Mouse (Mus musculus): ENCODE measurements around the gene 0610040J01Rik.
"Not testable (repeated sequence)": the region's sequence is repeated elsewhere in the genome, so short reads cannot be mapped to it uniquely, and the experiment has no call there.

The 0610040J01Rik gene

DNA sequence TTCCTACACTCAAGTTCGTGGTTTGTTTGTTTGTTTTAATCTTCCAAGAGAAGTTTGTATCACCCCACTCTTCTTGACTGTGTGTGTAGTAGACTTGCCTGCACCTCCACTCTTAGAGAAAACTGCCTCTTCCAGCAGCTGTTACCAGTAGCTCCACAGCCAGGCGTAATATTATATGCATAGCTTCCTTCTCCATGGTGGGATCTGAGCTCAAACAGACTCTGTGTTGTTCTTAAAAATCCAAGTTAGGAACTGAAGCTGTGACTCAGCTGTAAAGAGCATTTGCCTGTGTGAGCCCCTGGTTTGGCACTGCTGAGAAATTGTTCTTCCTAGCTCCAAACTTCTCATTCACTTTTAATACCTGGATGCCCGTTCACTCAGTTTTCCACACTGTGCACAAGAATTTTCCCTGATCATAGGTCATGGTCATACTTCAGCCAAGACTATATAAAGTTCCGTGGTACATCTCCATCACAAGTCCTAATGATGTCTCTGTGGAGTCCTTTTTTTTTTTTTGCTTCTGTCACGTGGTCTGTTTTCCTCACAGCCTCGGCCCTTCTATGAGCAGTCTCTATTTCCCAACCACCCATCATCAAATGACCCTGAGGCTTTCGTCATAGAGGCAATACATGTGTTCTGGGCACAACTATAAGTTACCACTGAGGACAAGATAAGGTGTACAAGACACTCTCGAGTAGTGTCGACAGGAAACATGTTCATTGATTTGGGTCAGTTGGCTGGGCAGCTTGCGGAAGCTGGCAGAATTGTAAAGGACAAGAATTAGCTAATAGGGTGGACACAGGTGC lies 16.4 kb downstream of the 0610040J01Rik start:
- no peak for DNase-seq (ENCODE audit: low spot score)

DNA sequence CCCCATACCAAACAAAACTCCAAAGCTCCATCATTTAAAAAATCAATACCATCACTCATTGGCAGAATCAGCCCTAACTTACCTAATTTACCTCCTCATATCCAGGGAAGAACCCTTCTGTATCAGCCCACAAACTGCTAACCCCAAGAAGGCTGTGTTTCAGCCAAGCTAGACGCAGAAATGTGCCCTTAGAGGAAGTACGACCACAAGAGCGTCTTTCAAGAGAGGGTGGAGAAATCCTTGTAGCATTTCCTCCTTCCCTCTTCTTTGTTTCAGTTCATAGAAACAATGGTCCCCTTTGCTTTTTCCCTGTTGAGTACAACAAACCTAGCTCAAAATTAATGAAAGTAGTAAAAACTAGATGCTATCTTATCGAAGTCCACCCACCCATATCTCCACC lies 18.9 kb downstream of the 0610040J01Rik start:
- DNase-seq (ENCODE audit: low spot score) = no peak

DNA sequence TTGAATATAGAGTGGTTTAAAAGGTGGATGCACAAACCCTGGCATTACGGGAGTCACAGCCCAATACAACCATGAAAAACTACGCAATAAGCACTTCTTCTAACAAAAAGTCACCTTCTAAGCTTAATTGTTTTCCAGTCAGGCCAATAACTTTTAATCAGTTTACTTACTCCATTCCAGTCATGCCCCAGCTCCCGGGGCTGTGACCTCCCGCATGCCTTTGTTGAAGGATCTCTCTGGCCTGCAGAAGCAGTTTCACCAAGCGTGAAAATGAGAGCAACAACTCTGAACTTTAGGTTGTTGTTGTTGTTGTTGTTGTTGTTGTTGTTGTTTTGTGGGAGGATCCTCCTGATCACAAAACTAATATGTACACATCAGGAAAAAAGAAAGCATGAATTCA lies 21.8 kb downstream of the 0610040J01Rik start:
- DNase-seq (ENCODE audit: low spot score) = no peak

DNA sequence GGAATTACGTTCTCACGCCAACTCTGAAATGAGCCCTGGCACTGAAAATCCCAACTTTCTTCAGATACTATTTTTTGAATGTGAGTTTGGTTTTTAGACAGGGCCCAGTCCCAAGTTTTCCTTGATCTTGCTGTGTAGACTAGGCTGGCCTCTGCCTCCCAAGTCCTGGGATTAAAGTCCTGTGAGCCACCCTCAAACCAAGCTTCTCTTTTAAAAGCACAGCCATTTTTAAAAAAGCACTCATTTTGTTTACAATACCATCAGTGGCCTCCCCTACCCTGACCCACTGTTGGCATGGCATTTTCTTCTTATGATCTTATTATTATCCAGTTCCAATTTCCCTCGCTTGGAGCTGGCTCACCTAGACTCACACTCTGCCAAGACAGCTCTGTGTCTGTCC lies 22.3 kb downstream of the 0610040J01Rik start:
- DNase-seq (ENCODE audit: low spot score) = no peak

DNA sequence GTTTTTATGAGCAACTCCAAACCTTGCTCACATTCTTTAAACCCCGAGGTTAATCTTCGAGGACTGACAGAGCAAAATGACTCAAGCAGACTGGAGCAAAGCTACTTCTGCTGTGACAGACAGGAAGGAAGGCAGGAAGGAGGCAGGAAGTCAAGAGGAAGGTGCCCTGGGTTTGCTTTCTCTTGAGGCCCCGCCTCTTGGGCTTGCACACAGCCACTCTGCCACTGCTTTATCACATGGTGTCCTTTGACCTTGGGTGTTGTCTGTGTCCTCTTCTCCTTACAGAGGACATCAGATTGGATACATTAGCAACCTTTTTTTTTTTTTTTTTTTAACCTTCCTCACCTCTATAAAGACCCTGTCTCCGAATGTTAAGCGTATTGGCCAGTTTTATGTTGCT lies 25.0 kb downstream of the 0610040J01Rik start:
- no peak for DNase-seq (ENCODE audit: low spot score)

DNA sequence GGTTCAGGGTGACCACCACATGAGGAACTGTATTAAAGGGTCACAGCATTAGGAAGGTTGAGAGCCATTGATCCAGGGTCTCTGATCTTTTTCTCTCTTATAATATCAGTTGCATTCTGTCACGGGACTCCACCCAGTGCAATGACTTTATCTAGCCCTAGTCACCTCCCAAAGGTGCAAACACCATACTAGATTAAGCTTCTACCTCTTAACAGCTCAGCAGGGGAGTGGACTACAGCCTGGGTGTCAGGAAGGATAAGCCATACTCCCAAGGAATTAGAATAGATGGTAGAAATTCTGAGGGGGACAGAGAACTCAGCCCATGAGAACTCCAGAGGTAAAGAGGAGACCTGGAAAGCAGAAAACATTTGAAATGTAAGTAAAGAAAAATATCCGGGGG lies 25.7 kb downstream of the 0610040J01Rik start:
- DNase-seq (ENCODE audit: low spot score) = no peak

DNA sequence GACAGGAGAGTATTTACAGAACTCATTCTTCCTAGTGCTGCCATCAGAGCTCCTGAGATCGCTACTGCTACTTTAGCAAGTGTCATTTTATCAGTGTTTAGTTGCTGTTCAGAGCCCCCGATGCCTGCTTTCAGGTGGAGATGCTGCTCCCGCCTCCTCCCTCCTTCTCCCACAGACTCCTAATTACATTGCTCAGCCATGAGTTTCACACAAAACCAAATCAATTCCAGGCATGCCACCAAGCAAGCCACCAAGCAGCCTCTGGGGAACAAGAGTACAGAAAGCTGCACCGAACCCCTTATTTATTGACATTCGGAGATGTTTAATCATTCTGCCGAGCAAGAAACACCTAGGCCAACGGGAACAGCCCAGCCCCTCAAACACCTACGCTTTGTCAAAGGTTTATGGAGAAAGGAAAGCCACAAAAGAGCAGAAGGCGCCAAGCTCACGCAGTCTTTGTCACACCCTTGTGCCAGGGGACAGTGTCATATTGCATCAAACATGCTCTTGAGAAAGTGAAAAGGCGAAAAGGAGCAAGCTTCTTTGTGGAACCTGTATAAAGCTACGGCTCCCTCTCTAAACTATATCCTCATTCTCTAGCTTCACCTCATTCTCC lies 27.7 kb downstream of the 0610040J01Rik start:
- no peak for DNase-seq (ENCODE audit: low spot score)

DNA sequence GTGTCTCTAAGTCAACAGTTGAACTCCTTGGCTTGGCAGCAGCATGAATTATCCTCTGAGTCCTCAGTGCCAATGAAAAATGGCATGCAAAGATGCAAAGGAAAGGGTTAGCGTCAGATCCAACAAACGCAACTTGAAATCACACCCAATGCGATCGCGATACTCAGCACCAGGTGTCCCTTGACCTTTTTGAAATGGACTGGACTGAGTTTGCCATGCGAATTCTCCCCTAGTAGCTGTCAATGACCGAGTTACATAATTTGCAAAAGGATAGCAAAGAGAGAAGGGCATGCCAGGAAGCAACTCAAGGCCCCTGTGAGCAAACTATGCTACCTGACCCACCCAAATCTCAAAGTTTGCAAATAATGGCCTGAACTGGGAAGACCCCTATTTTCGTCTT lies 34.9 kb downstream of the 0610040J01Rik start:
- DNase-seq (ENCODE audit: low spot score) = no peak

DNA sequence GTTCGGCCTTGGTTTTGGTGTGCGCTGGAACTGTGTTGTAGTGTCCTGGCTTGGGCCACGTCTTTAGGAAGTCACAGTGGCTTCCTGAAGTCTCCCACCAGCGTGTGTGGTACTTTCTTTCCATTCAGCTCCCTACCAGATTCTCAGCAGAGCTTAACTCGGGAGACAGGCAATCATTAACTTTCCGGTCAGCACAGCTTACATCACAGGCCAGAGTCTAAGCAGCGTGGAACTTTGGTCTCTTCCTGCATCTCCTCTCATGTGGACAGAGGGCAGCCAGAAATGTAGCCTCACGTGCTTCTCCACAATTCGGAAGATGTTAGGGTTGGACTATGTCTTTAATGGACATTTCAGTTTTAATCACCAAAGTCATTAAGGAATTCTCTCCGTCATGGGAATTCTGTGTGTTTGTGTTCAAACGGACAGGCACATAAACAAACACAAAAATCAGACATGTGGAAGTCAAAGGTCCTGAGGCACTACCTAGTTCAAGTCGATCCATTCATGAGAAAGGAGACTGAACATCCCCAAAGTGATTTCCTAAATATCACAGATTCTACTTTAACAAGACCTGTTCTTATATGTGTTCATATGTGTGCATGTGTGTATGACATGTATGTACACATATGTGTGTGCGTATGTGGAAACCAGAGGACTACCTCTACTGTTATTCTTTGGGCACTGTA lies 35.5 kb downstream of the 0610040J01Rik start:
- no peak for DNase-seq (ENCODE audit: low spot score)

DNA sequence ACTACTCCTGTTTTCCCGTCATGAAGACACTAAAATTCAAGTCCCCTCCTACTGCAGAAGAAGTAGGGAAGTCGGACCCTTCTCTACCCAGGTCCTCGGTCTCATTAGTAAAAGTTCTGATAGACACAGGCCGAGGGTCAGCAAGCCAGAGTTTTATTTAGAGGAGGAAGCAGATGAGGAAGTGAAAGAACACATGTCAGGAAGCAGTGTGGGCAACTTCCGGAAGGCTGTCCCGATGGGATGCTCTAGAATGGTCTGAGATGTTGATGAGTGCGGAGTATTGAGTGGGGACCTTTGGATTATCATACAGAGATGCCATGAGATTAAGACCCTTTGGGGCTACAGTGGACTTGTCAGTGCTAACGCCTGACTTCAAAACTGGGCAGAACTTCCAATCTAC lies 46.7 kb downstream of the 0610040J01Rik start:
- no peak for DNase-seq (ENCODE audit: low spot score)

DNA sequence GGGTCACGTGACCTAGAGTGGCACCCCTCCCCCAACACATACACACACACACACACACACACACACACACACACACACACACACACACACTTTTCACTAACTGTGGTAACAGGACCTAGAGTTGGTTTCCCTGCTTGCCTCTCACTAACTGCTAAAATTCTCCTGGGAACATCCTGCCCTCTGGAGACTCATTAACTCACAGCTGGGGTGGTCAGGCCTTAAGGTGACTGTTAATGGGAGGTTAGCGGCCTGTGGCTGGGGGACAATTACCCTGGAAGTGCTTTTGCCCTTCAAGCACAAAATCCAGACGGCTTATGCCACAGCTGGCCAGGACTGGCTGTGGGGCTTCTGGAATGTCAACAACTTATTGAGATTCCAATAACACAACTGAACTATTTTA lies 55.3 kb downstream of the 0610040J01Rik start:
- no peak for DNase-seq (ENCODE audit: low spot score)

DNA sequence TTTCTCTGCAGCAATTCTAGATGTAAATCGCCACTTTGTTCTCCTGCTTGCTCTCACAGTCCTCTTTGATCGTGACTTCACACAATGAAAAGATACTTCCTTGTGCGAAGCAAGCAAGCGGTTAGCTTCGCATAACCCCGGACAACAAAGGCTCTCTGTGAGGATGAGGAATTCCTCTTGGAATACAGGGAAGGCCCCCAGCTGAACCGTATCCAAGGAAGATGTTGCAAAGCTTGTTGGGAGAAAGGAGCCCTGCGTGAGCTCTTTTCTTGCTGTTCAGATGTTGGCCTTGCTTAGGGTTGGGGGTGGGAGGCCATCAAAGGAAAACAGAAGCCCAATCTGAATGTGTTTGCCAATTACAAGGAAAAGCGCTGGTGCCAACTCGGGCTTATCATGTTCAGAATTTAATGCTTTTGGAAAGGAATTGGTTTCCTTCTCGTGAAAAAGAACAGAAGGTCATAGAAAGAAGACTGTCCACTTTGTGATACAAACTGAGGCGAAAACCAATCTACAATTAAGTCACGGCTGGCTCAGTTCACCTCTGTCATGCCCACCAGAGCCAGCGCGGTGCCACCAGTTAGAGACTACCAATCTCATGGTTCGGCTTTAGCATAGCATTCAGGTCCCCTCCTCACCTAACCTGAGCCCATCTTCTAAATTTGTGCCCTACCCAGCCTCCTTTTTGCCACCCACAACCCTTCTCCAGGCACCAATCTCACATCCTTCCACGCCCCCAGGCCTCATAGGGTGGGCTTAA lies 60.2 kb downstream of the 0610040J01Rik start:
- DNase-seq (ENCODE audit: low spot score) = no peak

DNA sequence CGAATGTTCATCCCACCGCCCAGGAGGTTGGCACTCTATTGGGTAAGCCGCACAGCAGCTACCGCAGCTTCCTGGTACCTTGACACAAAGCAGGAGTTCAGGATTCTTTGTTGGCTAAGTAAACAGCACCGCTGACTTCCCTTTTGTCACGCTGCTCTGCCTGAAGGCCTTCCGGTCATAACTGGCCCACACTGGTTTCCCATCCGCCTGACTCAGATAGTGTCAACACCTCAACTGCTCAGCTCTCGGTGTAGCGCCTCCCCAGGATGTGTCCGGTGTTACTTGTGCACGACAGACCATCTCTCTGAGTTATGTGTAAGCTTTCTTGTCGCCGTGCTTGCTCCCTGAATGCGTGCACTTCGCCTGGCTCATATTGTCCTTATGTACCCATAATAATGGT lies 62.7 kb downstream of the 0610040J01Rik start:
- no peak for DNase-seq (ENCODE audit: low spot score)

DNA sequence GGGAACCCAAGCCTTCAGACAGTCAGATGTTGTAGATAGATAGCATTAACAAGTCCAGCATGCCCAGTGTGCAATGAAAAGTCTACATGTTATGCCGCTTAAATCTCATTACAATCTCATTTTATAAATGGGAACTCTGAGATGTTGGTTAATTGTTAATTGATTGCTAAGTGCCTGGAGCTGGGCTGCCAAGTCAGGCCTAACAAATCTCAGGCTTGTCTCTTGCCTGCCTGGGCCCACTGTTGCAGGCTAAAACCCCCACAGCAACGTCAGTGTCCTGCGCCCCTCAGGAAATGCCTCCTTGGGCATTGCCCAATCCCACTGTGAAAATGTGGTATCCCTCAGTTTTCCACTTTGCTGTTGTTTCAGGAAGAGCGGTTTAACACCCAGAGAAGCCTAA lies 63.9 kb downstream of the 0610040J01Rik start:
- no peak for DNase-seq (ENCODE audit: low spot score)

DNA sequence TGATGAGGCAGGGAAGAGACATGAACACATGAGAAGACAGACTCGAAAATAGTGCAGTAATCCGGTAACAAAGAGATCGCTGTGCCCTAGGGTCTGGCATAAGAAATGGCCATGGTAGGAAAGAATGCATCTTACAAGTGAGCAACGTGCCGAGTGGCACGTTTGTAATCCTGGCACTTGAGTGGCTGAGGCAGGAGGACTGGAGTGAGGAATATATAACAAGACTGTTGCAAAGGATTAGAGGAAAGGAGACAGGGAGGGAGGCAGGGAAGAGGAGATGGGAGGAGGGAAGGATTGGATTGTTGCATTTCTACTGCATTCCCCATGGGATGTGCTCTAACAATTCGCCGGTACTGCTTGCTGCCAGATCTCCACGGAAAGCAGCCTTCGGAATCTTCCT lies 66.9 kb downstream of the 0610040J01Rik start:
- no peak for DNase-seq (ENCODE audit: low spot score)

DNA sequence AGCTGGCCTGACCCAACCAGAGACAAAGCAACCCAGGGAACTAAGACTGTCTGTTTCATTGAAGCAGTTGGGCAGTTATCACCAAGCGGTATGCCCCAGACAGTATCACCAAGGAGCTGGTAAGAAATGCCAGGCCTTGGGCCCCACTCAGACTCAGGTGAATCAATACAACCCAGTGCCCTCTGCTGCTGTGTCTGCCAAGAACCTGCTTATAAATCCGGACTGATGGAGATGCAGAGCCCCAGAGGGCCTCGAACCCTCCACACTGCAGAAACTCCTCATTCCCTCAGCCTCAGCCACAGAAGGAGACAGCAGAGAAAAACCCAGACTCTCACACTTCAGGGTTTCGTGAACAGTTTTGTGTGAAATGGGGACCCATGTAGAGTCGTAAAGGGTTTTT lies 74.1 kb downstream of the 0610040J01Rik start:
- DNase-seq (ENCODE audit: low spot score) = no peak

DNA sequence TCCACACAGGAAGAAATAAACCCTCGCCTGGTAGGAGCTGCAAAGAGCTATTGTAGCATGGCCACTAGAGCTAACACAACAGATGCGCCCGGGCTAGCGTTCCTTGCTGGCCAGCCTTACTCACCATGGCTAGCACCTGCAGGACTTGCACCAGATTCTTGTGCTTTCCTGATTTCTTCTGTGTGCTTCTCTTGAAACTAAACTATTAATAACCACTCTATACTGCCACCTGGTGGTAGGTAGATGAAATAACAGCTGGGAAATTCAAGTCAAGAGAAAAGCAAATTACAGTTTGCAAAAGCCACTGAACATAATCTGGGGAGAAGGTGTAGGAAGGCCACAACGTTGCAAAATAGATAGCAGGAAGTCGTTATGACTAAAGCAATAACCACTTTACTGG lies 74.5 kb downstream of the 0610040J01Rik start:
- DNase-seq (ENCODE audit: low spot score) = no peak

DNA sequence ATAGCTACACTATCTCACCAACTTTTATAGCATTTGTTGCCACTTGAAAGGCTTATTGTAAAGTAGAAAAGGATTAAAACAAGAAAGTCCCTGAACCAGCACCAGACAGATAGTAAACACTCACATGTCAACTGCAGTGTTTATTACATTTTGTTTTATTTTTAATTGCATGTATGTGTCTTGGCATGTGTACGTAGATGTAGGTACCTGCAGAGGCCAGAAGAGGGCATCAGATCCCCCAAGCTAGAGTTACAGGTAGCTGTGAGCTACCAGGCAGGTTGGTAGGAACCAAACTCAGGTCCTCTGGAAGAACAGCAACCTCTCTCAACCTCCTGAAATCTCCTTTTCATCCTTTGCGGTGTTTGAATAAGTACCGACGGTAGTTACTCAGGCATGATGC lies 74.9 kb downstream of the 0610040J01Rik start:
- DNase-seq (ENCODE audit: low spot score) = no peak

DNA sequence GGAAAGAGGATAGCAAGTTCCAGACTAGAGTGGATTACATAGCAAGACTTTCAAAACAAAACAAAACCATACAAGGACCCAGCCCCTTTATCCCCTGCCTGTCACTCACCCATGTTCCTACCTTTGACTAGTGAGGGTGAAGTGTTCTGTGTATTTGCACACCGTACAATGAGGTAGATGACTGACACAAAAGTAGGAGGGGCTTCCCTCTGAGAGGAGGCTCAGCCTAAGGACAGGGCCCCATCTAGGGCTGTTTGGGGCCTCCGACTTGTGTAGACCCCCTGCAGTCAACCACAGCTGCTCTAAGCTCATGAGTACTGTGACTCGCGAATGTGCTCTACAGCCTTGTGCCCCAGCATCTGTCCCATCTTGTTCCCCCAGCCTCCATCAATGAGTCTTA lies 79.1 kb downstream of the 0610040J01Rik start:
- no peak for DNase-seq (ENCODE audit: low spot score)

DNA sequence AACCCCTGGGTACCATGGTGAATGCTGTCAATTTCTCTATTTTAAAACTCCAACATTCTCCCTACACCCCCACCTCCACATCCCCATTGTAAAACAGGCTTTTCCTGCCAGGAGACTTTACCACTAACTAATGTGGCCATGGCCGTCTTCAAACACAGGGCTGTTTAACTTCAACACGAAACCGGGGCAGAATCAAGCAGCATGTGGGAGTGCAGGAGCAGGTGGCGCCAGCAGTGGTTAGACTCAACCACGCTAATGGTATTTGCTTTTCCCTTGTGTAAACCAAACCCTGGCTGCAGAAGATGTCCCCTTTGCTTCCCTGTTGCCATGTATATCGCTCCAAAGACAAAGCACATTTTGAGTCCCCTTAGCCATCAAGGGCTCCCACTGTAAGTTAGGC lies 79.7 kb downstream of the 0610040J01Rik start:
- no peak for DNase-seq (ENCODE audit: low spot score)

DNA sequence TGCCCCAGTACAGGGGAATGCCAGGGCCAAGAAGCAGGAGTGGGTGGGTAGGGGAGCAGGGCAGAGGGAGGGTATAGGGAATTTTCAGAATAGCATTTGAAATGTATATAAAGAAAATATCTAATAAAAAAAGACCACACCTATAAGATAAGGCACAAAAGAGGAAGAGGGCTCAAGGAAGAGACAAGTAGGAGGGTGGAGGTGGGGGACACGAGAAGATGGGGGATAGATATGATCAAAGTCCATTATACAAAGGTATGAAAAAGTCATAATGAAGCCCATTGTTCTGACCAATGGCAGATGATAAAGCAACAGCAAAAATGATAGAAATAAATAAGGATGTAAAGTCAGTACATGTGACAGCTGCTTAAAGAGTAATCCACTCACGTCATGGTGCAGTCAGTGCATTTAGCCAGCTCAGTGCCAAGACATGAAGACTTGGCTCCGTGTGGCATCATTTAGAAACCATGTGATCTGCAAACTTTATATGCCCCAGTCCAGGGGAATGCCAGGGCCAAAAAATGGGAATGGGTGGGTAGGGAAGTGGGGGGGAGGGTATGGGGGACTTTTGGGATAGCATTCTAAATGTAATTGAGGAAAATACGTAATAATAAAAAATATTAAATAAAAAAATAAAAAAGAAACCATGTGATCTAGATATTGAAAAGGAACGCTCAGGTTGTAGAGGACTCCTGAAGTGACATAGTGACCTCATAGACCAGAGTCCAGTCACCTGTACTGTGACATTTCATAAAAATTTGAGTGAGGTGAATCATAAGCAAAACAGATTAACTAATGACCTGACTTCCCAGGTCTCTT lies 85.0 kb downstream of the 0610040J01Rik start:
- DNase-seq (ENCODE audit: low spot score) = not testable (repeated sequence)

DNA sequence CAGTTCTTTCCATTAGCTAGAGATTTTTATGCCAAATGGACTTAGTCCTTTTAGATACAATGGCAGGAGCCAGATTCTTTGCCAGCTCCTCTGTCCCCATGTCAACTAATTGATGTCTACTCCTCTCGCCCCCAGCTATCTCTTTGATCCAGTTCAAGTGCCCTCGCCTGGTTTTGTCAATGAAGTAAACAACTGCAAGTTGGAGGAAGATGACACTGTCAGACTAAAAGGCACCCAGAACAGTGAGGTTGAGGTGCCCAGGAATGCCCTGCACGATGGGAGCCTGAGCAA lies 85.6 kb downstream of the 0610040J01Rik start:
- no peak for DNase-seq (ENCODE audit: low spot score)
